Mouse (Mus musculus): Measurements from ENCODE around the gene Tlcd1. TPM values are rescaled to one million over a fixed set of nuclear protein-coding genes. Genes with fewer than 3 reads are reported as not detected.

Gene Tlcd1
- total RNA-seq, 1 experiment from 2014 or later, result 5.2 TPM

- peak; percentile 84 to 85 for ATAC-seq (replicated peaks in 1 of 2; ENCODE audit: insufficient read depth in 1 of 2, low FRiP score in 2 of 2, low TSS enrichment in 1 of 2, low read depth in 1 of 2, poor library complexity in 2 of 2, severe bottlenecking in 2 of 2)
Measured at GRCm38 (mm10) chr11:78159096-78159495, 17.4 kb upstream of the Tlcd1 start.

- no peak for ATAC-seq (replicated peaks in 1 of 2; ENCODE audit: insufficient read depth in 1 of 2, low FRiP score in 2 of 2, low TSS enrichment in 1 of 2, low read depth in 1 of 2, poor library complexity in 2 of 2, severe bottlenecking in 2 of 2)
Measured at GRCm38 (mm10) chr11:78159557-78159956, 17.0 kb upstream of the Tlcd1 start.

GRCm38 (mm10) chr11:78160171-78160570 lies 16.3 kb upstream of the Tlcd1 start:
- no peak for ATAC-seq (replicated peaks in 1 of 2; ENCODE audit: insufficient read depth in 1 of 2, low FRiP score in 2 of 2, low TSS enrichment in 1 of 2, low read depth in 1 of 2, poor library complexity in 2 of 2, severe bottlenecking in 2 of 2)

- ATAC-seq (replicated peaks in 1 of 2; ENCODE audit: insufficient read depth in 1 of 2, low FRiP score in 2 of 2, low TSS enrichment in 1 of 2, low read depth in 1 of 2, poor library complexity in 2 of 2, severe bottlenecking in 2 of 2), result no peak
Measured at GRCm38 (mm10) chr11:78160675-78161074, 15.8 kb upstream of the Tlcd1 start.

GRCm38 (mm10) chr11:78161169-78161568 lies 15.3 kb upstream of the Tlcd1 start:
- no peak for ATAC-seq (replicated peaks in 1 of 2; ENCODE audit: insufficient read depth in 1 of 2, low FRiP score in 2 of 2, low TSS enrichment in 1 of 2, low read depth in 1 of 2, poor library complexity in 2 of 2, severe bottlenecking in 2 of 2)

GRCm38 (mm10) chr11:78161968-78162367 lies 14.5 kb upstream of the Tlcd1 start:
- ATAC-seq (replicated peaks in 1 of 2; ENCODE audit: insufficient read depth in 1 of 2, low FRiP score in 2 of 2, low TSS enrichment in 1 of 2, low read depth in 1 of 2, poor library complexity in 2 of 2, severe bottlenecking in 2 of 2), result no peak

GRCm38 (mm10) chr11:78162504-78162903 lies 14.0 kb upstream of the Tlcd1 start:
- no peak for ATAC-seq (replicated peaks in 1 of 2; ENCODE audit: insufficient read depth in 1 of 2, low FRiP score in 2 of 2, low TSS enrichment in 1 of 2, low read depth in 1 of 2, poor library complexity in 2 of 2, severe bottlenecking in 2 of 2)

GRCm38 (mm10) chr11:78163045-78163444 lies 13.5 kb upstream of the Tlcd1 start:
- ATAC-seq (replicated peaks in 1 of 2; ENCODE audit: insufficient read depth in 1 of 2, low FRiP score in 2 of 2, low TSS enrichment in 1 of 2, low read depth in 1 of 2, poor library complexity in 2 of 2, severe bottlenecking in 2 of 2), result no peak

GRCm38 (mm10) chr11:78163681-78164603 lies 12.6 kb upstream of the Tlcd1 start:
- no peak for ATAC-seq (replicated peaks in 1 of 2; ENCODE audit: insufficient read depth in 1 of 2, low FRiP score in 2 of 2, low TSS enrichment in 1 of 2, low read depth in 1 of 2, poor library complexity in 2 of 2, severe bottlenecking in 2 of 2)

- ATAC-seq (replicated peaks in 1 of 2; ENCODE audit: insufficient read depth in 1 of 2, low FRiP score in 2 of 2, low TSS enrichment in 1 of 2, low read depth in 1 of 2, poor library complexity in 2 of 2, severe bottlenecking in 2 of 2), result no peak
Measured at GRCm38 (mm10) chr11:78164604-78164923, 11.9 kb upstream of the Tlcd1 start.

GRCm38 (mm10) chr11:78164924-78165760 lies 11.4 kb upstream of the Tlcd1 start, which contains the start of gene Traf4:
Gene Traf4, minus strand, starts transcription at chr11:78165589.
- peak; percentile 47 to 59 for ATAC-seq (replicated peaks in 1 of 2; ENCODE audit: insufficient read depth in 1 of 2, low FRiP score in 2 of 2, low TSS enrichment in 1 of 2, low read depth in 1 of 2, poor library complexity in 2 of 2, severe bottlenecking in 2 of 2)

- peak; percentile 16 to 19; a peak in 2 of 4 replicates for ATAC-seq (replicated peaks in 1 of 2; ENCODE audit: insufficient read depth in 1 of 2, low FRiP score in 2 of 2, low TSS enrichment in 1 of 2, low read depth in 1 of 2, poor library complexity in 2 of 2, severe bottlenecking in 2 of 2)
Measured at GRCm38 (mm10) chr11:78165761-78166109, 10.8 kb upstream of the Tlcd1 start.

GRCm38 (mm10) chr11:78166161-78166560 lies 10.3 kb upstream of the Tlcd1 start:
- no peak for ATAC-seq (replicated peaks in 1 of 2; ENCODE audit: insufficient read depth in 1 of 2, low FRiP score in 2 of 2, low TSS enrichment in 1 of 2, low read depth in 1 of 2, poor library complexity in 2 of 2, severe bottlenecking in 2 of 2)

- ATAC-seq (replicated peaks in 1 of 2; ENCODE audit: insufficient read depth in 1 of 2, low FRiP score in 2 of 2, low TSS enrichment in 1 of 2, low read depth in 1 of 2, poor library complexity in 2 of 2, severe bottlenecking in 2 of 2), result no peak
Measured at GRCm38 (mm10) chr11:78166640-78167039, 9.9 kb upstream of the Tlcd1 start.

GRCm38 (mm10) chr11:78167257-78167959 lies 9.1 kb upstream of the Tlcd1 start:
- no peak for ATAC-seq (replicated peaks in 1 of 2; ENCODE audit: insufficient read depth in 1 of 2, low FRiP score in 2 of 2, low TSS enrichment in 1 of 2, low read depth in 1 of 2, poor library complexity in 2 of 2, severe bottlenecking in 2 of 2)

GRCm38 (mm10) chr11:78168541-78169468 lies 7.7 kb upstream of the Tlcd1 start:
- ATAC-seq (replicated peaks in 1 of 2; ENCODE audit: insufficient read depth in 1 of 2, low FRiP score in 2 of 2, low TSS enrichment in 1 of 2, low read depth in 1 of 2, poor library complexity in 2 of 2, severe bottlenecking in 2 of 2), result peak; percentile 28 to 54; a peak in 3 of 4 replicates

GRCm38 (mm10) chr11:78170306-78170705 lies 6.2 kb upstream of the Tlcd1 start:
- ATAC-seq (replicated peaks in 1 of 2; ENCODE audit: insufficient read depth in 1 of 2, low FRiP score in 2 of 2, low TSS enrichment in 1 of 2, low read depth in 1 of 2, poor library complexity in 2 of 2, severe bottlenecking in 2 of 2), result no peak

All from hematopoietic stem cell, adult 5-6 weeks (primary cell).